Mouse (Mus musculus) limb, embryonic 11.5 days (tissue): Measurements from ENCODE around the gene Nmnat1. TPM values are rescaled to one million over a fixed set of nuclear protein-coding genes. Genes with fewer than 3 reads are reported as not detected.

ENCODE experiments used
- ATAC-seq: fragments of 200-750 bp; cut with Nextera tagmentation; 2 replicates; pipeline ENCODE4 v1.8.0; 2017; ENCODE audit warnings: low read depth; ENCODE audit not compliant: insufficient number of reproducible peaks, low FRiP score, low TSS enrichment
- DNase-seq: peaks from one replicate; pipeline ENCODE4 v3.0.0-alpha.2; 2015; ENCODE audit warnings: low spot score
- H3K27ac ChIP-seq: fragments of 300-500 bp; sonication (generic); replicated peaks from 2 replicates; pipeline ENCODE4 v1.5.1; 2014; ENCODE audit warnings: low read depth, mild to moderate bottlenecking, low read length
- H3K27me3 ChIP-seq: fragments of 300-500 bp; sonication (generic); 2 replicates; pipeline ENCODE4 v1.6.1; 2014; ENCODE audit warnings: mild to moderate bottlenecking, low read length, mixed read lengths; ENCODE audit not compliant: control insufficient read depth, insufficient read depth
- H3K36me3 ChIP-seq: fragments of 300-500 bp; sonication (generic); 2 replicates; pipeline ENCODE4 v1.6.1; 2014; ENCODE audit warnings: mild to moderate bottlenecking, low read length, moderate library complexity, mixed read lengths; ENCODE audit not compliant: control insufficient read depth, insufficient read depth
- H3K4me1 ChIP-seq: fragments of 300-500 bp; sonication (generic); 2 replicates; pipeline ENCODE4 v1.6.1; 2014; ENCODE audit warnings: low read length, mixed read lengths; ENCODE audit not compliant: control insufficient read depth, insufficient read depth
- H3K4me2 ChIP-seq: fragments of 300-500 bp; sonication (generic); 2 replicates; pipeline ENCODE4 v1.6.1; 2014; ENCODE audit warnings: low read depth, mild to moderate bottlenecking, moderate library complexity; ENCODE audit not compliant: severe bottlenecking
- H3K4me3 ChIP-seq: fragments of 300-500 bp; sonication (generic); 2 replicates; pipeline ENCODE4 v1.5.1; 2014; ENCODE audit warnings: low read depth, low read length
- H3K9ac ChIP-seq: fragments of 300-500 bp; sonication (generic); 2 replicates; pipeline ENCODE4 v1.6.1; 2014; ENCODE audit warnings: mild to moderate bottlenecking, low read length
- H3K9me3 ChIP-seq: fragments of 300-500 bp; sonication (generic); 2 replicates; pipeline ENCODE4 v1.6.1; 2016; ENCODE audit warnings: low read length; ENCODE audit not compliant: control insufficient read depth
- WGBS: fragments of 180-500 bp; shearing (Covaris S2); extraction: QIAGEN DNeasy Blood & Tissue Kit; methylation state at CpG from one replicate; pipeline ENCODE4 v1.1.7; 2014; 5-methylcytosine and 5-hydroxymethylcytosine counted together
- polyA plus RNA-seq: library from polyadenylated mRNA; unstranded; fragments of >200 nt; fragmentation: Nextera tagmentation; extraction: Ambion mirVana; gene quantifications from 2 replicates; pipeline ENCODE4 v1.2.1, GENCODE M21; 2014

The Nmnat1 gene
- polyA plus RNA-seq, 1 experiment from 2014 or later = 15.8 TPM

GRCm38 (mm10) chr4:149504363-149504762, 19.4 kb upstream of the Nmnat1 start:
- ATAC-seq (no peak), DNase-seq (no peak)
- no peak overlapping the region for H3K4me3 ChIP-seq
- peak overlapping the region; percentile 60 for H3K27ac ChIP-seq
- no peaks in the 10 kb centered on the region for H3K27me3 ChIP-seq
- no peaks in the 10 kb centered on the region for H3K9me3 ChIP-seq
- no peak overlapping the region for H3K4me2 ChIP-seq
- 73% methylated on average over 5 of the region's 5 CpGs for WGBS
- H3K9ac ChIP-seq = no peak overlapping the region
- H3K4me1 ChIP-seq = peaks cover 4% of the 10 kb centered on the region; the same call in 1 of the 2 replicates
- H3K36me3 ChIP-seq = peaks cover 2% of the 10 kb centered on the region; the same call in 1 of the 2 replicates

- no peak overlapping the region for H3K27ac ChIP-seq
- H3K4me1 ChIP-seq = peaks cover 3% of the 10 kb centered on the region; the same call in 1 of the 2 replicates
- no peak overlapping the region for H3K9ac ChIP-seq
- no peak overlapping the region for H3K4me3 ChIP-seq
- peaks cover 12% of the 10 kb centered on the region; the same call in 1 of the 2 replicates for H3K36me3 ChIP-seq
- no peaks in the 10 kb centered on the region for H3K9me3 ChIP-seq
- no peak overlapping the region for H3K4me2 ChIP-seq
- H3K27me3 ChIP-seq = no peaks in the 10 kb centered on the region
- ATAC-seq = no peak
- DNase-seq = no peak
- WGBS = 92% methylated on average over 5 of the region's 5 CpGs
Observed at GRCm38 (mm10) chr4:149499790-149500189, 14.8 kb upstream of the Nmnat1 start.

- Histone ChIP-seq H3K9me3 (no peaks in the 10 kb centered on the region), H3K4me2 (no peak overlapping the region), H3K4me1 (no peaks in the 10 kb centered on the region), H3K4me3 (no peak overlapping the region), H3K27me3 (no peaks in the 10 kb centered on the region), H3K9ac (no peak overlapping the region), H3K27ac (no peak overlapping the region), H3K36me3 (peaks cover 18% of the 10 kb centered on the region)
- 88% methylated on average over 8 of the region's 8 CpGs for WGBS
- ATAC-seq (no peak), DNase-seq (no peak)
Observed at GRCm38 (mm10) chr4:149498901-149499300, 13.9 kb upstream of the Nmnat1 start.

- Histone ChIP-seq H3K4me3 (no peak overlapping the region), H3K27me3 (no peaks in the 10 kb centered on the region), H3K36me3 (peaks cover 22% of the 10 kb centered on the region), H3K9ac (no peak overlapping the region), H3K4me2 (no peak overlapping the region), H3K27ac (no peak overlapping the region), H3K9me3 (no peaks in the 10 kb centered on the region), H3K4me1 (no peaks in the 10 kb centered on the region)
- DNase-seq (no peak), ATAC-seq (peak; percentile 44; the same call in 1 of the 2 replicates)
- 68% methylated on average over 2 of the region's 2 CpGs for whole genome bisulfite sequencing
Observed at GRCm38 (mm10) chr4:149496612-149497011, 11.6 kb upstream of the Nmnat1 start.

GRCm38 (mm10) chr4:149491151-149491550, 6.1 kb upstream of the Nmnat1 start:
- DNase-seq (no peak), ATAC-seq (no peak)
- 98% methylated on average over 3 of the region's 3 CpGs for WGBS
- H3K9ac ChIP-seq = no peak overlapping the region
- H3K9me3 ChIP-seq = no peaks in the 10 kb centered on the region
- H3K4me3 ChIP-seq = no peak overlapping the region
- peaks cover 38% of the 10 kb centered on the region for H3K36me3 ChIP-seq
- H3K4me1 ChIP-seq = 0 out of 2 replicates have a peak, but pooled peaks cover 4% of the 10 kb centered on the region
- H3K27ac ChIP-seq = no peak overlapping the region
- H3K4me2 ChIP-seq = no peak overlapping the region
- no peaks in the 10 kb centered on the region for H3K27me3 ChIP-seq

- Histone ChIP-seq H3K4me2 (no peak overlapping the region), H3K9me3 (no peaks in the 10 kb centered on the region), H3K4me1 (0 out of 2 replicates have a peak, but pooled peaks cover 4% of the 10 kb centered on the region), H3K4me3 (no peak overlapping the region), H3K9ac (no peak overlapping the region), H3K27ac (no peak overlapping the region), H3K27me3 (no peaks in the 10 kb centered on the region), H3K36me3 (peaks cover 31% of the 10 kb centered on the region)
- DNase-seq (no peak), ATAC-seq (no peak)
- 95% methylated on average over 14 of the region's 14 CpGs for WGBS
Observed at GRCm38 (mm10) chr4:149489415-149490240, 4.6 kb upstream of the Nmnat1 start.

- Histone ChIP-seq H3K27ac (no peak overlapping the region), H3K4me1 (0 out of 2 replicates have a peak, but pooled peaks cover 4% of the 10 kb centered on the region), H3K36me3 (peaks cover 22% of the 10 kb centered on the region), H3K9me3 (no peaks in the 10 kb centered on the region), H3K4me2 (no peak overlapping the region), H3K4me3 (no peak overlapping the region), H3K9ac (no peak overlapping the region), H3K27me3 (no peaks in the 10 kb centered on the region)
- no peak for ATAC-seq
- 96% methylated on average over 12 of the region's 12 CpGs for whole genome bisulfite sequencing
- DNase-seq = no peak
Observed at GRCm38 (mm10) chr4:149487729-149488128, 2.7 kb upstream of the Nmnat1 start.

GRCm38 (mm10) chr4:149485825-149486206, 814 bp upstream of the Nmnat1 start:
- peak overlapping the region; percentile 72; the same call in 1 of the 2 replicates for H3K27ac ChIP-seq
- WGBS = under 1% methylated on average over 10 of the region's 10 CpGs
- H3K4me3 ChIP-seq = peak overlapping the region; percentile 76
- no peaks in the 10 kb centered on the region for H3K27me3 ChIP-seq
- H3K4me1 ChIP-seq = 0 out of 2 replicates have a peak, but pooled peaks cover 4% of the 10 kb centered on the region
- H3K9me3 ChIP-seq = no peaks in the 10 kb centered on the region
- H3K9ac ChIP-seq = peak overlapping the region; percentile 61
- ATAC-seq (0 out of 2 replicates have a peak, but pooled peaks have one; percentile 27), DNase-seq (peak; percentile 38)
- H3K36me3 ChIP-seq = peaks cover 16% of the 10 kb centered on the region
- H3K4me2 ChIP-seq = peak overlapping the region; percentile 67
